Mouse (Mus musculus): ENCODE measurements around the gene Polr3e. TPM values are rescaled to one million over a fixed set of nuclear protein-coding genes. Genes with fewer than 3 reads are reported as not detected.
A peak's percentile ranks its signal among the peaks of the same experiment; 100 is the strongest.
"Not testable (repeated sequence)": the region's sequence is repeated elsewhere in the genome, so short reads cannot be mapped to it uniquely, and the experiment has no call there.

Gene Polr3e
- polyA plus RNA-seq, 1 experiment from 2014 or later: 27.1 TPM

DNA sequence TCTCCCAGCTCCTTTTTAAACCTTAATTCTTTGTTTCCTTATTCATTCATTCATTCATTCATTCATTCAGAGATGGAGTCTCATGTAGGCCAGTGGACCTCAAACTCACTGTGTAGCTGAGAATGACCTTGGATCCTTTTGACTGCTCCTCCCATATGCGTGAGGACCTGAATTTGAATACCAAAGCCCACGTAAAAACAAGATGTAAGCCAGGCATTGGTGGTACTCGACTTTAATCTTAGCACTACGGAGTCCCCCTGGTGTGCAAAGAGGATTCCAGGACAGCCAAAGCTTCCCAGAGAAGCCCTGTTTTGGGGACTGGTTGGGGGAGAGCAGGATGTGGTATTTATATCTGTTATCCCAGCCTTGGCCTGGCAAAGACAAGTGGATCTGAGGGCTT, 17.4 kb upstream of the Polr3e start:
- Histone ChIP-seq H3K9ac (ENCODE audit: low read length) (no peak overlapping the region), H3K9me3 (ENCODE audit: control insufficient read depth, low read length) (no peaks in the 10 kb centered on the region), H3K4me1 (replicated peaks; ENCODE audit: control insufficient read depth, insufficient read depth, low read length) (0 out of 2 replicates have a peak, but pooled peaks cover 3% of the 10 kb centered on the region), H3K36me3 (ENCODE audit: control insufficient read depth, insufficient read depth, low read length) (no peaks in the 10 kb centered on the region), H3K27ac (ENCODE audit: low read depth, low read length) (no peak overlapping the region), H3K27me3 (ENCODE audit: control insufficient read depth, insufficient read depth, low read length) (no peaks in the 10 kb centered on the region), H3K4me3 (ENCODE audit: low read depth, low read length) (no peak overlapping the region), H3K4me2 (ENCODE audit: low read depth, low read length, severe bottlenecking) (no peak overlapping the region)
- DNase-seq (ENCODE audit: low spot score): no peak
- 63% methylated on average over 4 of the region's 4 CpGs for WGBS
- ATAC-seq (replicated peaks; ENCODE audit: low FRiP score): no peak

- Histone ChIP-seq H3K4me3 (ENCODE audit: low read depth, low read length) (no peak overlapping the region), H3K36me3 (ENCODE audit: control insufficient read depth, insufficient read depth, low read length) (no peaks in the 10 kb centered on the region), H3K27me3 (ENCODE audit: control insufficient read depth, insufficient read depth, low read length) (no peaks in the 10 kb centered on the region), H3K9ac (ENCODE audit: low read length) (no peak overlapping the region), H3K4me2 (ENCODE audit: low read depth, low read length, severe bottlenecking) (no peak overlapping the region), H3K27ac (ENCODE audit: low read depth, low read length) (no peak overlapping the region), H3K9me3 (ENCODE audit: control insufficient read depth, low read length) (no peaks in the 10 kb centered on the region), H3K4me1 (replicated peaks; ENCODE audit: control insufficient read depth, insufficient read depth, low read length) (0 out of 2 replicates have a peak, but pooled peaks cover 3% of the 10 kb centered on the region)
- DNase-seq (ENCODE audit: low spot score): no peak
- 54% methylated on average over 8 of the region's 8 CpGs for WGBS
- ATAC-seq (replicated peaks; ENCODE audit: low FRiP score): no peak
These were observed 15.8 kb upstream of the Polr3e start for GRCm38 (mm10) chr7:120901701-120902100.

GRCm38 (mm10) chr7:120902931-120903330, 14.6 kb upstream of the Polr3e start:
- DNase-seq (ENCODE audit: low spot score): no peak
- Histone ChIP-seq H3K9me3 (ENCODE audit: control insufficient read depth, low read length) (no peaks in the 10 kb centered on the region), H3K27ac (ENCODE audit: low read depth, low read length) (no peak overlapping the region), H3K4me2 (ENCODE audit: low read depth, low read length, severe bottlenecking) (no peak overlapping the region), H3K9ac (ENCODE audit: low read length) (no peak overlapping the region), H3K4me3 (ENCODE audit: low read depth, low read length) (no peak overlapping the region), H3K36me3 (ENCODE audit: control insufficient read depth, insufficient read depth, low read length) (no peaks in the 10 kb centered on the region), H3K4me1 (replicated peaks; ENCODE audit: control insufficient read depth, insufficient read depth, low read length) (0 out of 2 replicates have a peak, but pooled peaks cover 3% of the 10 kb centered on the region), H3K27me3 (ENCODE audit: control insufficient read depth, insufficient read depth, low read length) (no peaks in the 10 kb centered on the region)
- 67% methylated on average over 3 of the region's 3 CpGs for WGBS
- no peak for ATAC-seq (replicated peaks; ENCODE audit: low FRiP score)

- not testable (repeated sequence) for H3K4me3 ChIP-seq (ENCODE audit: low read depth, low read length); H3K27ac ChIP-seq (ENCODE audit: low read depth, low read length); H3K36me3 ChIP-seq (ENCODE audit: control insufficient read depth, insufficient read depth, low read length); ATAC-seq (replicated peaks; ENCODE audit: low FRiP score); H3K4me2 ChIP-seq (ENCODE audit: low read depth, low read length, severe bottlenecking); H3K9me3 ChIP-seq (ENCODE audit: control insufficient read depth, low read length); H3K4me1 ChIP-seq (replicated peaks; ENCODE audit: control insufficient read depth, insufficient read depth, low read length); H3K9ac ChIP-seq (ENCODE audit: low read length); H3K27me3 ChIP-seq (ENCODE audit: control insufficient read depth, insufficient read depth, low read length); DNase-seq (ENCODE audit: low spot score)
- 73% methylated on average over 3 of the region's 3 CpGs for WGBS
These were observed 7.4 kb upstream of the Polr3e start for GRCm38 (mm10) chr7:120910172-120910571.

GRCm38 (mm10) chr7:120911268-120911667, 6.3 kb upstream of the Polr3e start:
- H3K4me3 ChIP-seq (ENCODE audit: low read depth, low read length); H3K27me3 ChIP-seq (ENCODE audit: control insufficient read depth, insufficient read depth, low read length); H3K9ac ChIP-seq (ENCODE audit: low read length); DNase-seq (ENCODE audit: low spot score); ATAC-seq (replicated peaks; ENCODE audit: low FRiP score); H3K27ac ChIP-seq (ENCODE audit: low read depth, low read length); H3K4me1 ChIP-seq (replicated peaks; ENCODE audit: control insufficient read depth, insufficient read depth, low read length); H3K36me3 ChIP-seq (ENCODE audit: control insufficient read depth, insufficient read depth, low read length); H3K4me2 ChIP-seq (ENCODE audit: low read depth, low read length, severe bottlenecking); H3K9me3 ChIP-seq (ENCODE audit: control insufficient read depth, low read length): not testable (repeated sequence)
- WGBS: 94% methylated on average over 6 of the region's 6 CpGs

DNA sequence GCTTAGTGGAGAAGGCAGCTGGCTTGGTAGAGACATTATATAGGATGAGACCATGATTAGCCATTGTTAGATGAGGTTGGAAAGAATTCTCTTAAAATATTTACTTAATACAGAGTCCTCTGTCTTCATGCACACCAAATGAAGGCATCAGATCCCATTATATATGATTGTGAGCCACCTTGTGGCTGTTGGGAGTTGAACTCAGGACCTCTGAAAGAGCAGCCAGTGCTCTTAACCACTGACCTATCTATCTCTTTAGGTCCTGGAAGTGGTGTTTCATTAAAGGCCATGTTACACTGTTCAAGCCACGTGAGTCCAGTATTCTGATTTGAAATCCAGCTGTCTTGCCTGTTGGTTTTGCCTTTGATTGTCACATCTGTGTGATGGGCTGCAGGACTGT, 4.2 kb upstream of the Polr3e start:
- Histone ChIP-seq H3K4me1 (replicated peaks; ENCODE audit: control insufficient read depth, insufficient read depth, low read length) (no peaks in the 10 kb centered on the region), H3K36me3 (ENCODE audit: control insufficient read depth, insufficient read depth, low read length) (no peaks in the 10 kb centered on the region), H3K4me2 (ENCODE audit: low read depth, low read length, severe bottlenecking) (no peak overlapping the region), H3K4me3 (ENCODE audit: low read depth, low read length) (no peak overlapping the region), H3K27me3 (ENCODE audit: control insufficient read depth, insufficient read depth, low read length) (no peaks in the 10 kb centered on the region), H3K9me3 (ENCODE audit: control insufficient read depth, low read length) (no peaks in the 10 kb centered on the region), H3K9ac (ENCODE audit: low read length) (no peak overlapping the region), H3K27ac (ENCODE audit: low read depth, low read length) (no peak overlapping the region)
- ATAC-seq (replicated peaks; ENCODE audit: low FRiP score) (no peak), DNase-seq (ENCODE audit: low spot score) (no peak)
- 52% methylated on average over 1 of the region's 1 CpGs for WGBS

DNA sequence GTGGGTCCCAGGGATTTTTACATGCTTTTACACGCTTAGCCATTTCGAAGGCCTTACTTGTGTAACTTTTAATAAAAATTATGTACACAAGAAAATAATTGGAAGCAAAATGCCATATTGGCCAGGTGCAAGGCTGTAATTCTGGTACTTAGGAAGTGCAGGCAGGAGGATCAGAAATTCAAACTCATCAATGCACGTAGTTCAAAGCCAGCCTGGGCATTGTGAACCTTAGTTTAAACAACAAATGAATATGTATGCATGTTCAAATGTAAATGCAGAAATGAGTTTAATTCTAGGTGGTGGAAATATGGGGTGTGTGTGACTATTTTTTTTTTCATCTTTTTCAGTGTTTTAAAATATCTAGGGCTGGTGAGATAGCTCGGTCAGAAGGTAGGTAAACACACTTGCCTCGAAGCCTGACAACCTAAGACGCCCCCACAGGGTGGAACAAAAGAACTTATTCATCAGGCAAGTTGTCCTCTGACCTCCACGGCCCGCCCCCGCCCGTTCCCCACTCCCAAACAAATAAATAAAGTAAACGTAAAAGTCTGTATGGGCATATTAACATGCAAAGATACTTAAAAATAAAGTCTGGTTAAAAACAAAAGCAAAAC, 1.2 kb upstream of the Polr3e start:
- no peak for DNase-seq (ENCODE audit: low spot score)
- Histone ChIP-seq H3K27ac (ENCODE audit: low read depth, low read length) (no peak overlapping the region), H3K9me3 (ENCODE audit: control insufficient read depth, low read length) (no peaks in the 10 kb centered on the region), H3K4me2 (ENCODE audit: low read depth, low read length, severe bottlenecking) (no peak overlapping the region), H3K36me3 (ENCODE audit: control insufficient read depth, insufficient read depth, low read length) (no peaks in the 10 kb centered on the region), H3K4me1 (replicated peaks; ENCODE audit: control insufficient read depth, insufficient read depth, low read length) (no peaks in the 10 kb centered on the region), H3K4me3 (ENCODE audit: low read depth, low read length) (no peak overlapping the region), H3K9ac (ENCODE audit: low read length) (no peak overlapping the region), H3K27me3 (ENCODE audit: control insufficient read depth, insufficient read depth, low read length) (no peaks in the 10 kb centered on the region)
- WGBS: 23% methylated on average over 11 of the region's 11 CpGs
- no peak for ATAC-seq (replicated peaks; ENCODE audit: low FRiP score)

- ATAC-seq (replicated peaks; ENCODE audit: low FRiP score): no peak; the same call in 1 of the 2 replicates
- no peak for DNase-seq (ENCODE audit: low spot score)
- no peaks in the 10 kb centered on the region for H3K27me3 ChIP-seq (ENCODE audit: control insufficient read depth, insufficient read depth, low read length)
- H3K9ac ChIP-seq (ENCODE audit: low read length): no peak overlapping the region
- no peaks in the 10 kb centered on the region for H3K4me1 ChIP-seq (replicated peaks; ENCODE audit: control insufficient read depth, insufficient read depth, low read length)
- WGBS: 8% methylated on average over 12 of the region's 12 CpGs
- H3K4me2 ChIP-seq (ENCODE audit: low read depth, low read length, severe bottlenecking): no peak overlapping the region; the same call in 1 of the 2 replicates
- no peak overlapping the region for H3K27ac ChIP-seq (ENCODE audit: low read depth, low read length)
- no peaks in the 10 kb centered on the region for H3K36me3 ChIP-seq (ENCODE audit: control insufficient read depth, insufficient read depth, low read length)
- H3K9me3 ChIP-seq (ENCODE audit: control insufficient read depth, low read length): no peaks in the 10 kb centered on the region
- H3K4me3 ChIP-seq (ENCODE audit: low read depth, low read length): peak overlapping the region; percentile 92
These were observed 309 bp upstream of the Polr3e start for GRCm38 (mm10) chr7:120917279-120917591.

DNA sequence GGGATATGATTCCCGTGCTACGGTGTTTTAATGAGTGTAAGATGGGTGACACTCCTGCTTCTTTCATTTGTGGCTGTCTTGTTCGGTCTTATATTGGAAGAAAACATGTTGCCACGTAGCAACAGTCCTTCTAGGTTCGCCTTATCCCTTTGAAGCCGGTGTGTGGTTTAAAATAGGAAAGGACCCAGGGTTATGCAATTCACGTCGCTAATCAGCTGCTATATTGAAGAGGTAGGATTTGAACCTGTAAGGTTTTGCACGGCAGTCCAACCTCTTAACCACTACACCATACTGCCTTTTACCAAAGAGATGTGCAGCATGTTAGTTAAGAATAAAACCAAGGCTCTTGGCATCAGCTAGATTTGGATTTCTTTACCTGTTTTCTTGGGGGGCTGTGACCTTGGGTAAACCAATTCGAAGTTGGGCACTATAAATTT, 1.0 kb downstream of the Polr3e start:
- Histone ChIP-seq H3K4me2 (ENCODE audit: low read depth, low read length, severe bottlenecking) (peak overlapping the region; percentile 50), H3K36me3 (ENCODE audit: control insufficient read depth, insufficient read depth, low read length) (no peaks in the 10 kb centered on the region), H3K27me3 (ENCODE audit: control insufficient read depth, insufficient read depth, low read length) (no peaks in the 10 kb centered on the region), H3K27ac (ENCODE audit: low read depth, low read length) (no peak overlapping the region), H3K9ac (ENCODE audit: low read length) (peak overlapping the region; percentile 91), H3K4me1 (replicated peaks; ENCODE audit: control insufficient read depth, insufficient read depth, low read length) (no peaks in the 10 kb centered on the region), H3K4me3 (ENCODE audit: low read depth, low read length) (peak overlapping the region; percentile 92), H3K9me3 (ENCODE audit: control insufficient read depth, low read length) (no peaks in the 10 kb centered on the region)
- ATAC-seq (replicated peaks; ENCODE audit: low FRiP score) (peak; percentile 76), DNase-seq (ENCODE audit: low spot score) (peak; percentile 64)
- 7% methylated on average over 10 of the region's 10 CpGs for WGBS
